Mouse (Mus musculus) 3T3-L1 (cell line): ENCODE measurements around the gene Arpc2.

Source experiments
- DNase-seq: peaks from one replicate; pipeline ENCODE4 v3.0.0-alpha.2; 2015; ENCODE audit warnings: low read depth, low spot score

Gene Arpc2

DNA sequence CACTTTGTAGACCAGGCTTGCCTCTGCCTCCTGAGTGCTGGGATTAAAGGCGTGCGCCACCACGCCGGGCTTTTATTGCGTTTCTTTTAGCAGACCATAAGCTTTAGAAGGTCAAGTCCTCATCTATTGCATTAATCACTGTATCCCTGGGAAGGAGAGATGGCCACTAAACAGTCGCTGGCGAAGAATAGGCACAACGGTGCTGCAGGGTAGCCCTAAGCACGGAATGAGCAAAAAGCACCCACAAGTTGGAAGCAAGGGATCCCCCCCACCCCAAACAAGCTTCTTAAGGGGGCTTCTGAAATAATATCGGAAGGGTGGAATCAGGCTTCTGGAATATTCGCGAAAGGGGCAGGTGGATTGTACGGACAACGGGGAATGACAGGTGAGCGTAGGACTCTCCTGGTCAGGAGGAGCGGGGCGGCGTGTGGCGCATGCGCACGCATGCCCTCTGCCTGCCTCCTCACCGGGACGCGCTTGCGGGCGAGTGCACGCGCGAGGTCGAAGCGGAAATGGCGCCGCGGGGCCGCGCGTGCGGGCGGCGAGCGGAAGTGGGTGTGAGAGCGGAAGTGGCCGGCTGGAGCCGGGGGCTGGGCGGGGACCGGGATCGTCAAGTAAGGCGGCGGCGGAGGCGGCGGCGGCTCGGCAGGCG is at the start of gene Arpc2:
Gene Arpc2, plus strand, starts transcription at position 147 of the 652 bp plus-strand sequence.
- DNase-seq = peak; percentile 91

DNA sequence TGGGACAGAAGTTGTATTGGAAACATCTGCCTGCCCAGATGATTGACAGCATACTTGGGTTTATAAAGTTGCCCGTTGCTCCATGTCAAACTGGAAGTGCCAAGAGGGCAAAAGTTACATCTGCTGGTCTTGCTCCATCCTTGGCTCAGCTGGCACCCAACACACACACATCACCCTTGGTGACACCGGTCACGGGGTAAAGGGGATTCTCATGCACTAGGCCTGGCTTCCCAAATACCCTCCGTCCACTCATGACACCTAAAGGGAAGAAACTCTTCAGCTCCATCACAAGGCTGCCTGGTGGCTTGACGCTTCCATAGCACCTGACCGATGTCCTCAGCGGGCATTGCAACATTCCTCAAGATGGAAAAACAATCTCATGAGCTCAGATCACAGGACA is 45.4 kb upstream of the Arpc2 start:
- no peak for DNase-seq

DNA sequence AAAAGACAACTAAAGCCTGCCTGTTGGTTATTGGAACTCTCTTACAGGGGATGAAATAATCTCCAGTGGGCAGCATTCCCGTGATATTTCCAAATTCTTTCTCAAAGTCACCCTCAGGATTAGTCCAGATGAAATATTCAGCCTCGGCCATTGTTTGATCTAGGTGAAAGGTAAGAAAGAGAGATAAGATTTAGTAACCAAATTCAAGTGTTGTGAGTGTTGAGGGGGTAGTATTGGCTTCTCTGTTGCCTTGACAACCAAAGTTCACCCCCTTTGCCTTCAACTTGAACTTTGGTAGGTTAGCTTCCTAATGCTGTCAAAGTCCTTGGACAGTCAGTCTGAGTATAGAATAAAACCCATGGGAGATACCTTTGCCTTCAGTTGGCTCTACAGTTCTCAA is 43.2 kb upstream of the Arpc2 start:
- no peak for DNase-seq

DNA sequence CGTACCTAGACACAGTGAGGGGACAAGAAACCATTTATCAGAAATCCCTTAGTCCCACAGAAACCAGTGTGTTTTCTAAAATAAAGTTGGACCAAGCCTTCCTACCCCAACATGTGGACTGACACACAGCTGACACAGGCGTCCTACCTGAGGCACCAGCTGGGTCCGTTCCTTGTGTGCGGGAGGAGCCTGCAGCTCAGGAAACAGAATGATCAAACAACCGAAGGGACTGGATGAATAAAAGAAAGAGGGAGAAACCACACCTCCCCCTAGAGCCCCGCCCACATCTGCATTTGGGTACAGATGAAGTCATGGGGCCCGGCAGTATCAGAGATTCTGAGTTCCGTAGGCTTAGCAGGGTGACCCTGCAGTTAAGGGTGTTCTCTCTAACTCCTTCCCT is 41.4 kb upstream of the Arpc2 start, which contains the start of gene Cxcr1:
Gene Cxcr1, minus strand, starts transcription at position 187 of the 400 bp plus-strand sequence.
- DNase-seq = no peak

DNA sequence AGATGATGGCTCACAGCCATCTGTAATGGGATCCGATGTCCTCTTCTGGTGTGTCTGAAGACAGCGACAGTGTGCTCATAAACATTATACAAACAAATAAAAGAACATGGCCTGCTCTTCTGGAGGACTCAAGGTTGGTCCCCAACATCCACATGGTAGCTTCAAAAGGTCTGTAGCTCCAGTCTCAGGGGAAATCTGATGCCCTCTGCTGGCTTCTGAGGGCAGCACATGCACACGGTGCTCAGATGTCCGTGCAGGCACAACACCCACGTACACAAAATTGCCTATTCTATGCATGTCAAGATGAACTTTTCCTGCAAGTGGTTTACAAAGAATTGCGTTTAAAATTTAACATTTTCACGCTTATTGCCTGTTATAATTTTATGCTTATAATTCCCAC is 39.9 kb upstream of the Arpc2 start:
- peak; percentile 57 for DNase-seq

DNA sequence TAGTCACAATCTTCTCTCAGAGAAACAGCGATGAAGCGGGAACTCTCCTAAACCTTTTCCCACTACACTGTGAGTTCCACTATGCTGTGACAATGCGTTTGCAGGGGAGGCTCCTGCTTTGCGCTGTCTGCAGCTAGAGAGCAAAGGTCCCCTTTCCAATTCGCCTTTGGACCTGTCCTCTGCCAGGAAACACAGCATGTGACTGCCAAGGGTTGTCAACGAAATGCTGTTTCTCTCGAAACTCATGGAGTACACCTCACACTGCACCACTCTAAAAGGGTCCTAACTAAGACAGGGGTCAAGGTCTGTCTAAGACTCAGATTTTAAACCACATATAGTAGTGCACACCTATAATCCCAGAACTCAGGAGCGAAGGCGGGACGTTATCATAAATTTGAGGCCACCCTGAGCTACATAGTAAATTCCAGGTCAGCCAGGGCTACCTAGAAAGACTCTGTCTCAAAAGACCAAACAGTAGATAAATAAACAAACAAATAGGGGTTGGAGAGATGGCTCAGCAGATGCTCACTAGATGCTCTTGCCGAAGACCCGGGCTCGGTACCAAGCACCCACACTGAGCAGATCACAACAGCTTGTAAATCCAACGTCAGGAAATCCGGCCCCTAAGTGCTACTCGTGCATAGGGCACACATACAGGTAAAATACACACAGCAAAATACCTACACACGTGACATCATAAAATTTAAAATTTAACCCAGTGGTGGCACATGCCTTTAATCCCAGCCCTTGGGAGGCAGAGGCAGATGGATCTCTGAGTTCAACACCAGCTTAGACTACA is 39.1 kb upstream of the Arpc2 start:
- no peak for DNase-seq

DNA sequence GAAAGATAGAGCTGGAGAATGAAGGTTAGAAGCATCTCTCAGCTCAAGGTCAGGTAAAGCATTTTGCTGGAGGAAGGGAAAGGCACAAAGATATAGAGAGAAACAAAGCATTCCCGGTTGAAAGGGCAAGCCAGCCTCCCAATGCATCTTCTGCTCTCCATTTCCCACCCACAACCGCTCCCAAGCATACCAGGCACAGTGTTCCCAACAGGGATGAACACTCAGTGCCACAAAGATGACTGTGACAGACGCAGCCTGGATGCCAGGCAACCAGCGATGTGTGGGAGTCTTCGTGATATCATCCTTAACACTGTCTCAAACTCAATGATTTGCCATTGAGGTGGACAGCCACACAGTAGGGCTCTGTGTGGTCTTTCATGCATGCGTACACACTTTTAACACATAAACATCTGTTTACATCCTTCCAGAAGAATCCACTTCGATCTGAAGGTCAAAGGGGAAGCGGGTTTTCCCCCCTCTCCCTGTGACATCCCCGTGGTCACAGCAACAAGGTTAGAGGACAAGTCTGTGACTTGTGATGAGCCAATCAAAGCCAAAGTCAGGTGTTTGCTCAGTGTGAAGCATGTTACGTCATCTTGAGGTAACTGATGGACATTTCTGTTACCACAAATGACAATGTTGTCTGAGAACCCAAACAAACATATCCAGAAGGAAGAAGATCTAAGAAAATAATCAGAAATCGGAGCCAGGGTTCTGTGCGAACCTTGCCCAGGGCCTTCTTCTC is 38.0 kb upstream of the Arpc2 start:
- DNase-seq = no peak

DNA sequence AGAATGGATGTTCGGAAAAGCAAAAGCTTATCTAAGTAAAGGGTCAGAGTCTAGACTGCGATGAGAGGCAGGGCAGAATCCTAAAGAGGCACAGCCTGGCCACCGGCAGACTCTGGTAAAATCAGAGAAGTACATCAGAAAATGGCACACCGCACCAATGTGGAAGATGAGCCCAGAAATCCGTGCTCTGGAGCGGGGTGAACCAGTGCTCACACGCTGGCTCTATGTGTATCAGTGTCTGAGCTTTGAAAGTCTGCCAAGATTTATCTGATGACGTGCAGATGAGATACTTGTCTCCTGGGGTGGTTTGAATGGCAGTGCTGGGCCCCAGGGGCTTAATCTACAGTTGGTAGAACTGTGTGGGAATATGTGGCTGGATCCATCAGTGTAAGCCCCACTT is 36.8 kb upstream of the Arpc2 start:
- DNase-seq = peak; percentile 19

DNA sequence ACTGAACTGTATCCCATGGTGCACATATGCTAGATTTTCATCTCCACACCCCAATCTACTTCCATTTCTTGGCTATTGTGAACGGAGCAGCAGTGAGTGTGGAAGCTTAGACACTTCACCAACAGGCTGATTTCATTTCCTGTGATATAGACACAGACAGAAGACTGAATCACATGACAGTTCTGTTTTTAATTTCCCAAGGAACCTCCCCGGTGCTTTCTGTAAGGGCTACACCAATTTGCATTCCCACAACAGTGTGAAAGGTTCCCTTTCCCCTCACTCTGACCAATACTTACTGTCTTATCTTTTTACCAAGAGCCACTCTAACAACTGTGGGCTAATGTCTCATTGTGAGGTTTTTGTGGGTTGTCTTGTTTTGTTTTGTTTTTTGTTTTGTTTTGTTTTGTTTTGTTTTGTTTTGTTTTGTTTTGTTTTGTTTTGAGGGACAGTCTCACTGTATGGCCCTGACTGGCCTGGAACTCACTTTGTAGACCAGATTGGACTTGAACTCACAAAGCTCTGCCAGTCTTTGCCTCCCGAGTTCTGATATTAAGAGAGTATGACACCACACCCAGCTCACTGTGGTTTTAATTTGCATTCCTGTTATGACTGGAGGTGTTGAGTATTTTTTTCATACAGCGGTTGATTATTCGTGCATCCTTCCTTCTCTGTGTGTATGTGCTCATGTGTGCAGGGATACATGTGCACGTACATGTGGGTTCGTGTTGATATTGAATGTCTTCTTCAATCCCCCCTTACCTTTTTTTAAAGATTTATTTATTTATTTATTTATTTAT is 34.6 kb upstream of the Arpc2 start:
- DNase-seq = no peak

DNA sequence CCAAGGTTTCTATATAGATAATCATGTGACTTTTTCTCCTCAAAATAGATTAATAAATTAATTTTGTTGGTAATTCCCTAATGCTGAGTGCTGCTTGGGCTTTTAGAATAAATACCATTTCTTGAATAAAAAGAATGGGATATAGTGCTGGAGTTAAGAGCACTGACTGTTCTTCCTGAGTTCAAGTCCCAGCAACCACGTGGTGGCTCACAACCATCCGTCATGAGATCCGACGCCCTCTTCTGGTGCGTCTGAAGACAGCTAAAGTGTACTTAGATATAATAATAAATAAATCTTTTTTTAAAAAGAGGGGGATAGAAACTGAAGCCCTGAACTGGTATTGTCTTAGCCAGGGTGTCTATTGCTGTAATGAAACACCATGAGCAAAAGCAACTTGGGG is 32.4 kb upstream of the Arpc2 start:
- DNase-seq = no peak

DNA sequence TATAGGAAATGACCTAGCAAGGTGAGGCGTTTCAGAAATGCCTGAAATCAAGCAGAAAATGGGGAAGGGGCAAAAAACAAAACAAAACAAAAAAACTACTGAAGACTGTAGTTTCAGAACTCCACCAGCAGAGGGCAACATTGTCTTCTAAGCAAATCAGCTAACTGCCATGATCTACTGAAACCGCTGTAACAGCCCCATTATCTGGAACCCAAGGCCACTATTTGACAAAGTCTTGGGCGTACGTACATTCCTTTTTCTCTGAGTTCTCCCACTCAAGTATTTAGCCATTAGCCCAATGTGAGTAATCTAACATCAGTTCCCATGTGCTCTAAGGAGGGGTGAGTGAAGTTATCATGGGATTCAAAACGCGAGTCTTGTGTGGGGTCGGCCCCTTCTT is 30.0 kb upstream of the Arpc2 start:
- DNase-seq = peak; percentile 67

DNA sequence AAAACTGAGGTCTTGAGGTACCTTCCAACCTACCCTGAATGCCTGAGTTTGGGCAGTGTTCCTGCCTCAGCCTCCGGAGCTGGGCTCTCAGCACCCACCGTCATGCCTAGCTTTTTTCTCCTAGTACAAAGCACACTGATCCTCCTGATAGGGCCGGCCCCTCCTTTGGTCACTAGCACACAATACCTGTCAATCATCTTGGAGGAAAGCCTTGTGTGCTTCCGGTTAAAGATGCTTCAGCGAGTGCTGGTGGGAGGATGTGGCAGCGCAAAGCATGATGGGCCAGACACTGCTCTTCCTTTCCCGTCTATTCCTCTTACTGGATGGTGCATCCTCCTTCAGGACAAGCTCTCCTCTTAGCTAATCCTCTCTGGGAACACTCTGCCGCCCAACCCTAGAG is 29.2 kb upstream of the Arpc2 start:
- DNase-seq = no peak

DNA sequence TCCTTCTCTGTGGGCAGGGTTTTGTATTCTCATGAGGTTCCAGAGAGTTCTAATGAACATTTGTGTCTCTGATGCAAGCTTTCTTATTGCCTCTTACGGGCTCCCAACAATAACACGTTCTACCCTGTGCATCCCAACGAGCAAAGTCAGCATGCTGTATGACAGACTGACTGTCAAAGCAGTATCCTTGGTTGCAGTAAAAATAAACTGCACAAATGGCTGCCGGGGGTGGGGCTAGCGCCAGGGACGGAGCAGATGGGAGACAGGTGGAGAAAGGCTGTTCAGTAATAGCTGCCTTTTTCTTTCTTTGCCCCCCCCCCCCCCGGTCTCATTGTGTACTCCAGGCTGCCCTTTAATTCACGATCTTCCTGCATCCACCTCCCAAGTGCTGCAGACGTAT is 28.0 kb upstream of the Arpc2 start:
- DNase-seq = no peak

DNA sequence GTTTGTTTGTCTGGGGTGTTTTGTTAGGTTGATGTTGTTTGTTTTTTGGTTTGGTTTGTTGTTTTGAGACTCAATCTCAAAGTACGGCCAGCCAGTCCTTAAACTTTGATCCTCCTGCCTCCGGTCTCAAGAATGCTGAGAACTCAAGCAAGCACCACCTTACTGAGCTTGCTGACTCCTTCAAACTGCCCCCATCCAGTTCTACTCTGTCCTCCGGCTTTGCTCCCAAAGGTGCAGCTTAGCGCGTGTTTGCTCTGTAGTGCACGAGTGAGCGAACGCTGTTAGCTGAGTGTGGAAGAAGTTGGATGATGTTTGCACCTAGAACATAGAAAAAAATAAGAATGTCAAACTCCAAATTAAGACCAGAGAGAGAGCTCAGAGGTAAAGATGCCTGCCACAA is 26.9 kb upstream of the Arpc2 start:
- DNase-seq = no peak

DNA sequence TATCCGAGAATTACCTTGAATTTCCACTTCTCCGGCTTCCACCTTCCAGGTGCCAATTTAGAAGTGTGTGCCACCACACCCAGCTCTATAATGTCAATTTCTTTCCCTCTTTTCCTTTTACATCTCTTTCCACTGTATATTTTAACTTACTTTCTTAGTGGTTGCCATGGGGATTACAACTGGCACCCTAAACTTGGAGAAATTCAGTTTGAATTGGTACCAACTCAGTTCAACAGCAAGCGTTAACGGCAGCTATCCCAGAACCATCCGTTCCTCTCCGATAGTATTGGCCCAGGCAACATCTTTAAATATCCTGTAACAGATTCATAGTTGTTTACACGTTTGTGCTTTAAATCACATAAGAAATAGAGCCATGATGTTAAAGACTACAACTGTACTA is 16.0 kb upstream of the Arpc2 start:
- DNase-seq = no peak

DNA sequence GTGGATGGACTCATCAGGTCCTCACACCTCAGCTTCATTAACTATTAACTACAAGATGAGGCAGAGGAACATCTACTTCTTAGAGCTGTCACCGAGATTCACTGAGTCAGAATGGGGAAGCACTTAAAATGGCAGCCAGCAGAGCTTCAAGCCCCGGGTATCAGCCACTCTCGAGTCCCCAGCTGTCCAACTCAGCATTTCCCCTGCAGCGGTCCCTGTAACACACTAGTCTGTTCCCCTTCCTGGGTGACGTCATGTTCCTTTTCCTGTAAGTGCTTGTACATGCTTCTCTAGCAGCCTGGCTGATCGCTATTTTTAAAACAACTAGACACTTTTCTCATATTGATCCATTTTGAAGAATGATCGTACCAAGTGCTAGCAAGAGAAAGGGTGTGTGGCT is 8.6 kb upstream of the Arpc2 start:
- DNase-seq = no peak

DNA sequence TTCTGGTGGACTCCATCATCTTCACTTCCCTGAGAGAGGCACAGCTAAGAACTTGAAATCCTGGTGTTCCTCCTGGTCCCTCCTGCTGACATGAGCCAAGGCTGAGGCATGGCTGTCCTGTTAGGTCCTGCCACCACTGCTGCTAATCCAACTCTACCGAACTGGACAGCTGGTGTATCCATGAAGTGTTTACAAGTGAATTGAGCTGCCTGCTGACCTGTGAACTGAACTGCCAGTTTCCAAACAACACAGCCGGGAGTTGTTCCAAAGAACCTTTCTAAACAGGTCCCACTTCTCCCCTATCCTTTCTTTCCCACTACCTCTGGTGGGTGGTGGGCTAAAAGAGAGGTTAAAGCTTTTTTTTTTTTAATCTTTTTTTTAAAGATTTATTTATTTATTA is 5.9 kb upstream of the Arpc2 start:
- no peak for DNase-seq

DNA sequence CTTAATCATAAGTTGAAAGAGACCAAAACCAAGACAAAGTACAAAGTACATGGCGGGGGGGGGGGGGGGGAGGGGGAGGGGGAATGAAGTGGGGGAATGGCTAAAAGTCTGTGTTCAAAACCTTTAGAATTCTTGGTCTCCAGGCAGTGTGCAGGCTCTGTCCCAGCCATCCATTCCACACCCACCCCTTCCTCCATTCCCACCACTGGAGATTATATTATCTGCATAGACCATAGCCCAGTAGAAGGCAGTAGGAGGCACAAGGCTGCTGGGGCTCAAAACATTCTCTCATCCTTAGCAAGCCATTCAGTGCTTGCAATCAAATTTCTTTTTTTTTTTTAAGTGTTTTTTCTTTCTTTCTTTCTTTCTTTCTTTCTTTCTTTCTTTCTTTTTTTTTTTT is 4.9 kb upstream of the Arpc2 start:
- DNase-seq = no peak

DNA sequence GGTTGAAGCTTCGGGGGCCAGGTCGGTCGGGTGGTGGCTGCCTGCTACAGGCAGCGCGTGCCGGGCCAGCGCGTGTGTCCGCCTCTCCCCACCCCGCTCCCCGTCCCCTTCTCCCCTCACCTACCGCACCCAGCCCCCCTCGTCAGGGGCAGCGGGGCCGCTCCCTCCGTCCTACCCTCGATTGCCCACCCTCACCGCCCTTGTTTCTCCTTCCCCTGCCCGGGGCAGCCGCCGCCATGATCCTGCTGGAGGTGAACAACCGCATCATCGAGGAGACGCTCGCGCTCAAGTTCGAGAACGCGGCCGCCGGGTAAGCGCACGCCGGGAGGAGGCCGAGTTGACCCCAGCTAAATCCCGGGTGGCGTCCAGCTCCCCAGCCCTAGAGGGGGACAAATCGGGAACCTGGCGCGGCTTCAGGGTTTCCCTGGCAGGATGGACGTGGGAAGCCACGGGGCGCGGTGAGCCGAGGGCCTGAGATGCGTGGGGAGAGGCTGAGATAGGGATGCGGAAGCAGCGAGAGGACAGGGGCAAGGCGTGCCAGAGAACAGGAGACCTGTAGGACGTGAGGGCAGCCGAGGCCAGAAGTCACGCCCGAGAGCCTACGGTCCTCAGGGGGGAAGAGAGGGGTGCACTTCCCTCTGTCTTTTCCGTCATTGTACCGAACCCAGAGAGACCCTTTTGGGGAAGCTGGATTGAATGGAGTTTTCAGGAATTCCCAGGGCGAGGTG is 870 bp downstream of the Arpc2 start:
- DNase-seq = peak; percentile 52

DNA sequence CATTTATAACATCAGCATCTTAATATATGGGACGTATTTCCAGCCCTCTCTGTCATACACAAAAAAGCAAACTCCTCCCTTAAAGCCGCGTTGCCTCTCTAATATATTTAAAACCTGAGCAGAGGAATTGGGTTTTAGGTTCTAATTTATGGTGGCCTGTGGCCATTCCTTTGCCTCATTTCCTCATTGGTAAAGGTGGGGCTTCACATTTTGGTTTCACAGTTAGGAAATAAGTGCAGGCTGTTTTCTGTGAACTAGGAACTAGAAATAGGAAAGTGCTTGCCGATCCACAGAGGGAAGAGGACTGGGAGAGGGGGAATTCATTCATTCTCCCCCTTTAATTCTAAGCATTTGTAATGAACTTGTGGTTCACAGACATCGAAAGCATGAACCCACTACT is 1.8 kb downstream of the Arpc2 start:
- DNase-seq = no peak

DNA sequence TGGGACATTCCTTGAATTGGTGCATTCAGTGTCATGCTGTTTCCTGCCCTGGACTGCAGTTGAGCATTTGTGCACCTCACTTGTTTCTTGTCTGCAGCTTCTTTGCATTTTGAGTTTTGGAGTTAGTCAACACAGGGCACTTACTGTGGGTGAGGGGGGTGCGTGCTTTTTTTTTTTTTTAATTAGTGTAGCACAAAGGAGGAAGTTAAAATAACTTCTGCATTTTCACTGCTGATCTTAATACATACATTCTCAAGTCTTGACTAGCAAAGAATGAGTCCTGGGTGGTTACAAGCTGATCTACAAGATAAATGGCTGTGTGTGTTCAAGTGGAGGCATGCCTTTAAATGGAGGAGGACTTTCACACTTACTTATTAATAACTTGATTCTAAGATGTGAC is 2.3 kb downstream of the Arpc2 start:
- DNase-seq = no peak
